Mouse (Mus musculus) liver, embryonic 14.5 days (tissue): ENCODE data around the gene Lmntd1.

ENCODE experiments used
- CTCF ChIP-seq: IDR thresholded peaks from 2 replicates; pipeline ENCODE4 v1.5.1; 2016; ENCODE audit warnings: antibody characterized with exemption, low read depth, control low read depth
- EP300 ChIP-seq: IDR thresholded peaks from 2 replicates; pipeline ENCODE4 v1.6.1; 2016; ENCODE audit warnings: antibody characterized with exemption, low read depth

GRCm38 (mm10) chr6:145610901-145611300 is 3.2 kb downstream of the Lmntd1 start:
- TF ChIP-seq CTCF (no peak), EP300 (no peak)
